Comparison of ENCODE assay signal across 21 mouse cellular contexts in genomic region chr11:116209257-116209656, GRCm38 (mm10). TPM values are rescaled to one million over a fixed set of nuclear protein-coding genes. Genes with fewer than 3 reads are reported as not detected.
DNase-seq lines count a peak whose midpoint lies in the region; ATAC-seq and TF ChIP-seq lines count a peak whose summit lies in the region.
"Had no signal": no experiment of that assay in that cellular context is flagged by ENCODE, and none has a peak within 500 bp of the region (broad histone marks: within the 10 kb centered on the region; RNA-seq: fewer than 3 reads in every experiment).

No protein-coding gene starts in this region.

- no peak overlapping the region for H3K4me2 ChIP-seq in kidney, embryonic 14.5 days (replicated peaks; ENCODE audit: low read depth, low read length)
- no peak overlapping the region for H3K4me2 ChIP-seq in intestine, postnatal 0 days (replicated peaks; ENCODE audit: low read depth)
- H3K4me2 ChIP-seq in kidney, embryonic 16.5 days (replicated peaks; ENCODE audit: low read depth, low read length), result no peak overlapping the region
- H3K4me2 ChIP-seq: heart, embryonic 11.5 days; lung, embryonic 14.5 days; neural tube, embryonic 12.5 days had no signal

- no peak; the same call in 1 of the 2 replicates for TF ChIP-seq POLR2A in small intestine, adult 2 months (IDR thresholded peaks at IDR 0.05; ENCODE audit: low read depth, low read length)

- peaks cover 16% of the 10 kb centered on the region for H3K36me3 ChIP-seq in kidney, embryonic 14.5 days (ENCODE audit: control insufficient read depth, insufficient read depth, low read length)
- H3K36me3 ChIP-seq in intestine, postnatal 0 days (ENCODE audit: control insufficient read depth, insufficient read depth), result peaks cover 19% of the 10 kb centered on the region; the same call in 1 of the 2 replicates
- H3K36me3 ChIP-seq in kidney, embryonic 16.5 days (ENCODE audit: insufficient read depth, low read length), result peaks cover 12% of the 10 kb centered on the region
- H3K36me3 ChIP-seq in small intestine, adult 2 months (ENCODE audit: control insufficient read depth, insufficient read depth, low read length), result peaks cover 3% of the 10 kb centered on the region

- no peak for ATAC-seq in kidney, embryonic 14.5 days (ENCODE audit: low FRiP score, low TSS enrichment)
- ATAC-seq in intestine, postnatal 0 days, result no peak
- ATAC-seq in kidney, embryonic 16.5 days (ENCODE audit: low FRiP score, low TSS enrichment), result peak; percentile 46; the same call in 1 of the 2 replicates
- ATAC-seq in granulocyte monocyte progenitor cell, adult 5-6 weeks (replicated peaks; ENCODE audit: poor library complexity, severe bottlenecking), result no peak
- ATAC-seq: hindbrain, embryonic 16.5 days had no signal

- WGBS in kidney, embryonic 14.5 days, result 46% methylated on average over 8 of the region's 8 CpGs
- 65% methylated on average over 8 of the region's 8 CpGs for WGBS in intestine, postnatal 0 days
- WGBS in kidney, embryonic 16.5 days, result 52% methylated on average over 8 of the region's 8 CpGs
- WGBS in small intestine, adult 2 months, result 59% methylated on average over 8 of the region's 8 CpGs

- H3K4me1 ChIP-seq in kidney, embryonic 14.5 days (ENCODE audit: control insufficient read depth, insufficient read depth, low read length), result no peaks in the 10 kb centered on the region
- H3K4me1 ChIP-seq in intestine, postnatal 0 days (replicated peaks; ENCODE audit: control insufficient read depth, insufficient read depth, low read length), result no peaks in the 10 kb centered on the region
- H3K4me1 ChIP-seq in kidney, embryonic 16.5 days (ENCODE audit: insufficient read depth, low read length), result no peaks in the 10 kb centered on the region
- H3K4me1 ChIP-seq in small intestine, adult 2 months (ENCODE audit: control insufficient read depth, insufficient read depth, insufficient read length, low read length), result peaks cover 20% of the 10 kb centered on the region
- H3K4me1 ChIP-seq: hindbrain, embryonic 10.5 days; neural tube, embryonic 12.5 days had no signal

- no peak for TF ChIP-seq CTCF in intestine, postnatal 0 days (IDR thresholded peaks at IDR 0.05; ENCODE audit: low read depth)
- no peak for TF ChIP-seq CTCF in small intestine, adult 2 months (IDR thresholded peaks at IDR 0.05; ENCODE audit: extremely low read depth, insufficient read length, insufficient replicate concordance, low read depth, low read length)

- no peaks in the 10 kb centered on the region for H3K9me3 ChIP-seq in kidney, embryonic 14.5 days (ENCODE audit: control insufficient read depth, low read length)
- no peaks in the 10 kb centered on the region for H3K9me3 ChIP-seq in intestine, postnatal 0 days (ENCODE audit: control insufficient read depth)
- no peaks in the 10 kb centered on the region for H3K9me3 ChIP-seq in kidney, embryonic 16.5 days (ENCODE audit: low read length)
- H3K9me3 ChIP-seq: neural tube, embryonic 12.5 days had no signal

- no peak overlapping the region for H3K4me3 ChIP-seq in kidney, embryonic 14.5 days (ENCODE audit: low read length)
- H3K4me3 ChIP-seq in intestine, postnatal 0 days (ENCODE audit: low read depth, low read length), result no peak overlapping the region
- no peak overlapping the region for H3K4me3 ChIP-seq in kidney, embryonic 16.5 days (ENCODE audit: low read length)
- no peak overlapping the region for H3K4me3 ChIP-seq in small intestine, adult 2 months (ENCODE audit: low read depth, low read length)
- H3K4me3 ChIP-seq: gastrocnemius, adult 2 months; hindbrain, embryonic 10.5 days; left cerebral cortex, adult 2 months; neural tube, embryonic 12.5 days had no signal

- no peak overlapping the region for H3K9ac ChIP-seq in kidney, embryonic 14.5 days (ENCODE audit: low read depth, low read length)
- H3K9ac ChIP-seq in intestine, postnatal 0 days (ENCODE audit: low read depth, low read length), result no peak overlapping the region
- no peak overlapping the region for H3K9ac ChIP-seq in kidney, embryonic 16.5 days (replicated peaks; ENCODE audit: low read length)
- H3K9ac ChIP-seq: lung, embryonic 14.5 days; neural tube, embryonic 12.5 days had no signal

- H3K27me3 ChIP-seq in kidney, embryonic 14.5 days (ENCODE audit: control insufficient read depth, insufficient read depth, low read length), result no peaks in the 10 kb centered on the region
- no peaks in the 10 kb centered on the region for H3K27me3 ChIP-seq in intestine, postnatal 0 days (replicated peaks; ENCODE audit: control insufficient read depth, insufficient read depth, low read length)
- H3K27me3 ChIP-seq in kidney, embryonic 16.5 days (ENCODE audit: insufficient read depth, low read length), result no peaks in the 10 kb centered on the region
- no peaks in the 10 kb centered on the region for H3K27me3 ChIP-seq in small intestine, adult 2 months (ENCODE audit: control insufficient read depth, insufficient read depth, low read length)
- H3K27me3 ChIP-seq: megakaryocyte, embryonic 14.5 days; neural tube, embryonic 12.5 days had no signal

- H3K27ac ChIP-seq in kidney, embryonic 14.5 days (ENCODE audit: low read depth, low read length), result no peak overlapping the region
- H3K27ac ChIP-seq in intestine, postnatal 0 days (ENCODE audit: low read depth, low read length), result peak overlapping the region; percentile 94; the same call in 1 of the 2 replicates
- H3K27ac ChIP-seq in kidney, embryonic 16.5 days (ENCODE audit: low read length), result no peak overlapping the region
- H3K27ac ChIP-seq in small intestine, adult 2 months (ENCODE audit: insufficient read depth, low read depth, low read length), result peak overlapping the region; percentile 99
- H3K27ac ChIP-seq: gastrocnemius, adult 2 months; hindbrain, embryonic 10.5 days; left cerebral cortex, adult 2 months; neural tube, embryonic 12.5 days had no signal

- peak; percentile 58 for DNase-seq in kidney, adult 18-20 months
- DNase-seq in gastrocnemius, postnatal 25 days, result no peak
- DNase-seq: adrenal gland, postnatal 36 days; cerebellum, postnatal 10 days; gastrocnemius, adult 2 months; heart, postnatal 10 days; lung, embryonic 14.5 days; midbrain, embryonic 14.5 days; right cerebral cortex, postnatal 14 days; spleen, adult 18-20 months had no signal

RNA-seq across cellular contexts. Expression of gene Acox1, which starts 10.4 kb away (rescaled TPM):
- polyA plus RNA-seq in kidney, embryonic 14.5 days (2014; fragmentation: Nextera tagmentation; extraction: Ambion mirVana), result 16.3 and 27.4 TPM in 2 replicates
- 98.9 and 114 TPM in 2 replicates for polyA plus RNA-seq in intestine, postnatal 0 days (2015; fragmentation: Nextera tagmentation; extraction: Ambion mirVana)
- polyA plus RNA-seq in kidney, embryonic 16.5 days (2015; fragmentation: Nextera tagmentation; extraction: Ambion mirVana), result 46.1 and 48.8 TPM in 2 replicates
- 71.1 and 112 TPM in 2 replicates for polyA plus RNA-seq in small intestine, adult 2 months (2012; rRNA removed)
- 23.6 and 29.4 TPM in 2 replicates for total RNA-seq in granulocyte monocyte progenitor cell, adult 5-6 weeks (2014; fragmentation: Nextera tagmentation)
- total RNA-seq in granulocyte monocyte progenitor cell, adult 5-6 weeks (2017), result 15.0 and 16.0 TPM in 2 replicates
- total RNA-seq in gastrocnemius, postnatal 25 days (2021), result 10 to 100 TPM; 56.1 to 73.6 TPM

RNA-seq across cellular contexts. Expression of gene Ten1, which starts 10.6 kb away (rescaled TPM):
- polyA plus RNA-seq in kidney, embryonic 14.5 days (2014; fragmentation: Nextera tagmentation; extraction: Ambion mirVana), result 74.1 and 76.3 TPM in 2 replicates
- 64.6 and 66.8 TPM in 2 replicates for polyA plus RNA-seq in intestine, postnatal 0 days (2015; fragmentation: Nextera tagmentation; extraction: Ambion mirVana)
- polyA plus RNA-seq in kidney, embryonic 16.5 days (2015; fragmentation: Nextera tagmentation; extraction: Ambion mirVana), result 85.0 and 85.9 TPM in 2 replicates
- 15.8 and 27.7 TPM in 2 replicates for polyA plus RNA-seq in small intestine, adult 2 months (2012; rRNA removed)
- 85.3 and 106 TPM in 2 replicates for total RNA-seq in granulocyte monocyte progenitor cell, adult 5-6 weeks (2014; fragmentation: Nextera tagmentation)
- total RNA-seq in granulocyte monocyte progenitor cell, adult 5-6 weeks (2017), result 28.5 and 31.9 TPM in 2 replicates
- 10 to 100 TPM; 19.9 to 22.5 TPM for total RNA-seq in gastrocnemius, postnatal 25 days (2021)

RNA-seq across cellular contexts. Expression of gene Evpl, which starts 28.6 kb away (rescaled TPM):
- polyA plus RNA-seq in kidney, embryonic 14.5 days (2014; fragmentation: Nextera tagmentation; extraction: Ambion mirVana), result 1.4 and 2.6 TPM in 2 replicates
- polyA plus RNA-seq in intestine, postnatal 0 days (2015; fragmentation: Nextera tagmentation; extraction: Ambion mirVana), result 1.2 and 1.3 TPM in 2 replicates
- polyA plus RNA-seq in kidney, embryonic 16.5 days (2015; fragmentation: Nextera tagmentation; extraction: Ambion mirVana), result 3.5 and 4.1 TPM in 2 replicates
- polyA plus RNA-seq in small intestine, adult 2 months (2012; rRNA removed), result 6.3 and 12.1 TPM in 2 replicates
- total RNA-seq in granulocyte monocyte progenitor cell, adult 5-6 weeks (2014; fragmentation: Nextera tagmentation), result 0.13 and 0.58 TPM in 2 replicates
- total RNA-seq in granulocyte monocyte progenitor cell, adult 5-6 weeks (2017), result 1.5 and 1.7 TPM in 2 replicates
- total RNA-seq in gastrocnemius, postnatal 25 days (2021), result under 1 TPM; 0.05 to 0.13 TPM

RNA-seq across cellular contexts. Expression of gene Fbf1, which starts 41.3 kb away (rescaled TPM):
- 19.6 and 36.8 TPM in 2 replicates for polyA plus RNA-seq in kidney, embryonic 14.5 days (2014; fragmentation: Nextera tagmentation; extraction: Ambion mirVana)
- polyA plus RNA-seq in intestine, postnatal 0 days (2015; fragmentation: Nextera tagmentation; extraction: Ambion mirVana), result 3.7 and 4.8 TPM in 2 replicates
- 38.7 and 45.6 TPM in 2 replicates for polyA plus RNA-seq in kidney, embryonic 16.5 days (2015; fragmentation: Nextera tagmentation; extraction: Ambion mirVana)
- polyA plus RNA-seq in small intestine, adult 2 months (2012; rRNA removed), result 5.0 and 6.5 TPM in 2 replicates
- total RNA-seq in granulocyte monocyte progenitor cell, adult 5-6 weeks (2014; fragmentation: Nextera tagmentation), result 14.1 and 22.2 TPM in 2 replicates
- 15.3 and 22.8 TPM in 2 replicates for total RNA-seq in granulocyte monocyte progenitor cell, adult 5-6 weeks (2017)
- total RNA-seq in gastrocnemius, postnatal 25 days (2021), result 10 to 100 TPM in 1 of 2 experiments, 1 to 10 TPM in 1; 8.8 to 11.4 TPM

Comparison
In these comparisons a context has a peak if more than half of its experiments do, and no peak if none do; other contexts are left out.
1. H3K27ac ChIP-seq: peak in intestine, postnatal 0 days (single experiment) and small intestine, adult 2 months (single experiment); none in kidney, embryonic 14.5 days (single experiment) and kidney, embryonic 16.5 days (single experiment).